Mouse (Mus musculus): ENCODE measurements around the gene Tbc1d8b. TPM values are rescaled to one million over a fixed set of nuclear protein-coding genes. Genes with fewer than 3 reads are reported as not detected.

The Tbc1d8b gene
- total and polyA plus RNA-seq, 3 experiments = 1.8 to 2.3 (median 2.2) TPM

- TF ChIP-seq CHD2 (IDR thresholded peaks at IDR 0.05; ENCODE audit: low read length) (no peak), USF2 (conservative IDR thresholded peaks at IDR 0.05; ENCODE audit: low read depth, low read length) (no peak), ZC3H11A (IDR thresholded peaks at IDR 0.05; ENCODE audit: low read depth, low read length) (no peak), NRF1 (IDR thresholded peaks at IDR 0.05; ENCODE audit: low read depth, low read length) (no peak), IRF4 (IDR thresholded peaks at IDR 0.05; ENCODE audit: low read depth, low read length) (no peak), HCFC1 (IDR thresholded peaks at IDR 0.05; ENCODE audit: low read depth, low read length) (no peak), ZNF384 (IDR thresholded peaks at IDR 0.05; ENCODE audit: low read depth, low read length) (no peak), SIN3A (IDR thresholded peaks at IDR 0.05; ENCODE audit: low read length) (no peak), MAFK (IDR thresholded peaks at IDR 0.05; ENCODE audit: insufficient replicate concordance, low read length) (no peak), PAX5 (IDR thresholded peaks at IDR 0.05; ENCODE audit: low read length) (no peak), POLR2A (IDR thresholded peaks at IDR 0.05; ENCODE audit: low read depth, low read length) (no peak), TBP (conservative IDR thresholded peaks at IDR 0.05; ENCODE audit: low read depth, low read length) (no peak), TCF12 (IDR thresholded peaks at IDR 0.05; ENCODE audit: low read depth, low read length) (no peak), GABPA (IDR thresholded peaks at IDR 0.05; ENCODE audit: insufficient replicate concordance, low read depth, low read length) (no peak), SMC3 (IDR thresholded peaks at IDR 0.05; ENCODE audit: low read depth, low read length) (no peak), CTCF (conservative IDR thresholded peaks at IDR 0.05 in 1 of 2, IDR thresholded peaks at IDR 0.05 in 1 of 2; ENCODE audit: low read depth in 2 of 2, low read length in 2 of 2) (no peak), UBTF (IDR thresholded peaks at IDR 0.05; ENCODE audit: low read depth, low read length) (no peak), MYC (IDR thresholded peaks at IDR 0.05; ENCODE audit: low read depth, low read length) (no peak), JUN (IDR thresholded peaks at IDR 0.05; ENCODE audit: insufficient read depth, low read depth, low read length) (no peak)
- no peak overlapping the region for H3K4me3 ChIP-seq (replicated peaks in 1 of 3; ENCODE audit: low read depth in 2 of 3, low read length in 2 of 3, poor library complexity in 1 of 3)
- in situ Hi-C loops (cut with MboI; ENCODE audit: low pct_ligation_motif_present, low pct_unique_long_range_greater_than_20kb, low sequenced_read_pairs) (loop anchor here (10.0 kb wide), 1 partner anchor 60 kb away; no protein-coding TSS in a partner anchor), dilution Hi-C loops (cut with MboI; ENCODE audit: extremely low pct_ligation_motif_present, extremely low pct_unique_long_range_greater_than_20kb, low sequenced_read_pairs) (no loop called here)
- H3K9me3 ChIP-seq (replicated peaks; ENCODE audit: low read length) = no peaks in the 10 kb centered on the region
- H3K4me1 ChIP-seq (ENCODE audit: control insufficient read depth in 1 of 2, insufficient read depth in 2 of 2) = no peaks in the 10 kb centered on the region
- no peak overlapping the region for H3K27ac ChIP-seq (ENCODE audit: insufficient read depth, low read depth)
- H3K79me2 ChIP-seq (replicated peaks; ENCODE audit: control insufficient read depth, extremely low read depth, insufficient read depth, poor library complexity, severe bottlenecking) = no peaks in the 10 kb centered on the region
- no peaks in the 10 kb centered on the region for H3K27me3 ChIP-seq (replicated peaks)
- H3K9ac ChIP-seq (ENCODE audit: insufficient read depth, low read depth) = no peak overlapping the region
- H3K36me3 ChIP-seq (replicated peaks in 1 of 2; ENCODE audit: control insufficient read depth in 1 of 2, insufficient read depth in 1 of 2, low read length in 1 of 2) = no peaks in the 10 kb centered on the region
- H3K4me2 ChIP-seq (ENCODE audit: insufficient read depth, low read depth, poor library complexity, severe bottlenecking) = no peak overlapping the region
- no peak for DNase-seq (ENCODE audit: extremely low read depth)
Observed at GRCm38 (mm10) chrX:139775084-139775612, 90.4 kb downstream of the Tbc1d8b start.

- no peak for DNase-seq (ENCODE audit: extremely low read depth)
- Histone ChIP-seq H3K9ac (ENCODE audit: insufficient read depth, low read depth) (no peak overlapping the region), H3K36me3 (replicated peaks in 1 of 2; ENCODE audit: control insufficient read depth in 1 of 2, insufficient read depth in 1 of 2, low read length in 1 of 2) (no peaks in the 10 kb centered on the region), H3K79me2 (replicated peaks; ENCODE audit: control insufficient read depth, extremely low read depth, insufficient read depth, poor library complexity, severe bottlenecking) (no peaks in the 10 kb centered on the region), H3K4me1 (ENCODE audit: control insufficient read depth in 1 of 2, insufficient read depth in 2 of 2) (no peaks in the 10 kb centered on the region), H3K4me3 (replicated peaks in 1 of 3; ENCODE audit: low read depth in 2 of 3, low read length in 2 of 3, poor library complexity in 1 of 3) (no peak overlapping the region), H3K4me2 (ENCODE audit: insufficient read depth, low read depth, poor library complexity, severe bottlenecking) (no peak overlapping the region), H3K27ac (ENCODE audit: insufficient read depth, low read depth) (no peak overlapping the region), H3K27me3 (replicated peaks) (no peaks in the 10 kb centered on the region), H3K9me3 (replicated peaks; ENCODE audit: low read length) (no peaks in the 10 kb centered on the region)
- no peak for TF ChIP-seq NELFE (IDR thresholded peaks at IDR 0.05; ENCODE audit: low read depth, low read length)
- TF ChIP-seq TBP (conservative IDR thresholded peaks at IDR 0.05; ENCODE audit: low read depth, low read length) = no peak
- TF ChIP-seq TCF12 (IDR thresholded peaks at IDR 0.05; ENCODE audit: low read depth, low read length) = no peak
- TF ChIP-seq USF1 (IDR thresholded peaks at IDR 0.05; ENCODE audit: low read depth, low read length) = no peak
- no peak for TF ChIP-seq IRF4 (IDR thresholded peaks at IDR 0.05; ENCODE audit: low read depth, low read length)
- TF ChIP-seq JUND (conservative IDR thresholded peaks at IDR 0.05; ENCODE audit: low read depth, low read length) = no peak
- in situ Hi-C loops (cut with MboI; ENCODE audit: low pct_ligation_motif_present, low pct_unique_long_range_greater_than_20kb, low sequenced_read_pairs) (loop anchor here (10.0 kb wide), 1 partner anchor 57 kb away; no protein-coding TSS in a partner anchor), dilution Hi-C loops (cut with MboI; ENCODE audit: extremely low pct_ligation_motif_present, extremely low pct_unique_long_range_greater_than_20kb, low sequenced_read_pairs) (no loop called here)
Observed at GRCm38 (mm10) chrX:139777357-139777756, 92.6 kb downstream of the Tbc1d8b start.
